Mouse (Mus musculus) limb, embryonic 12.5 days (tissue): Measurements from ENCODE around the gene Prl4a1. TPM values are rescaled to one million over a fixed set of nuclear protein-coding genes. Genes with fewer than 3 reads are reported as not detected.
"Not testable (repeated sequence)": the region's sequence is repeated elsewhere in the genome, so short reads cannot be mapped to it uniquely, and the experiment has no call there.

Source experiments
- ATAC-seq: fragments of 200-750 bp; cut with Nextera tagmentation; 2 replicates; pipeline ENCODE4 v1.8.0; 2017; ENCODE audit warnings: low read depth, moderate TSS enrichment; ENCODE audit not compliant: insufficient number of reproducible peaks, insufficient read depth, low FRiP score, low TSS enrichment
- H3K27ac ChIP-seq: fragments of 300-500 bp; sonication (generic); 2 replicates; pipeline ENCODE4 v1.5.1; 2016; ENCODE audit warnings: mild to moderate bottlenecking, moderate library complexity
- H3K27me3 ChIP-seq: fragments of 300-500 bp; sonication (generic); 2 replicates; pipeline ENCODE4 v1.6.1; 2016; ENCODE audit warnings: mild to moderate bottlenecking, moderate library complexity
- H3K36me3 ChIP-seq: fragments of 300-500 bp; sonication (generic); 2 replicates; pipeline ENCODE4 v1.6.1; 2016; ENCODE audit warnings: mild to moderate bottlenecking, moderate library complexity
- H3K4me1 ChIP-seq: fragments of 300-500 bp; sonication (generic); replicated peaks from 2 replicates; pipeline ENCODE4 v1.6.1; 2016
- H3K4me2 ChIP-seq: fragments of 300-500 bp; sonication (generic); 2 replicates; pipeline ENCODE4 v1.6.1; 2016; ENCODE audit warnings: mild to moderate bottlenecking, moderate library complexity
- H3K4me3 ChIP-seq: fragments of 300-500 bp; sonication (generic); replicated peaks from 2 replicates; pipeline ENCODE4 v1.5.1; 2016; ENCODE audit warnings: mild to moderate bottlenecking
- H3K9ac ChIP-seq: fragments of 300-500 bp; sonication (generic); replicated peaks from 2 replicates; pipeline ENCODE4 v1.6.1; 2016; ENCODE audit warnings: mild to moderate bottlenecking, moderate library complexity
- H3K9me3 ChIP-seq: fragments of 300-500 bp; sonication (generic); 2 replicates; pipeline ENCODE4 v1.6.1; 2016; ENCODE audit warnings: mild to moderate bottlenecking, moderate library complexity
- WGBS: fragments of 180-500 bp; shearing (Covaris S2); methylation state at CpG from one replicate; pipeline ENCODE4 v1.1.7; 2016; 5-methylcytosine and 5-hydroxymethylcytosine counted together
- polyA plus RNA-seq: library from polyadenylated mRNA; unstranded; fragments of >200 nt; fragmentation: Nextera tagmentation; extraction: Ambion mirVana; gene quantifications from 2 replicates; pipeline ENCODE4 v1.2.1, GENCODE M21; 2016

Gene Prl4a1
- not detected in 2 replicates for polyA plus RNA-seq

DNA sequence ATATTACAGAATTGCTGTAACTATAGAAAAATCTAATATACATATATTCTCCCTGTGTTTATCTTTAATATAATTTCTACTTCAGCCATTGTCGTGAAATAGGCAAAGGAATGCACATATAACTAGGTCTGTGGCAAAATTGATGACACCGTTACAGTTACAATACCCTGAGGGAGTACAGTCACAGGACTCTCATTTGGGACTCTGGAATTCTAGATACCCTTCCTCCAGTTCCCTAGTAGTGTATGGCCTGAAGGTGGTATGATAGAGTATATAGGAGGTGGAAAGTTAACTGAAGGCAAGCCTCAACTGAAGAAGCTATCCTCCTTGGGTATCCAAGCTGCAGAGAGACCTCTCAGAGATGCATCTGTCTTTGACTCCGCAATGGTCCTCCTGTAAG is at the start of gene Prl4a1:
TSS of gene Prl4a1 (plus strand) at position 301 of the 400 bp plus-strand sequence.
- H3K4me3 ChIP-seq: no peak within 1 kb of the TSS
- no peak within 1 kb of the TSS for H3K9ac ChIP-seq
- no peak within 1 kb of the TSS for H3K4me2 ChIP-seq
- H3K27me3 ChIP-seq: no peaks in the 10 kb centered on the region
- 0 out of 2 replicates have a peak, but pooled peaks cover 8% of the 10 kb centered on the region for H3K9me3 ChIP-seq
- no peak within 1 kb of the TSS for H3K27ac ChIP-seq
- ATAC-seq: no peak
- no peaks in the 10 kb centered on the region for H3K36me3 ChIP-seq
- H3K4me1 ChIP-seq: no peaks in the 10 kb centered on the region
- 86% methylated on average over 3 of the region's 3 CpGs for WGBS

- ATAC-seq: no peak
- Histone ChIP-seq H3K4me2 (no peak overlapping the region), H3K27me3 (no peaks in the 10 kb centered on the region), H3K27ac (no peak overlapping the region), H3K4me1 (no peaks in the 10 kb centered on the region), H3K9ac (no peak overlapping the region), H3K9me3 (no peaks in the 10 kb centered on the region), H3K4me3 (no peak overlapping the region), H3K36me3 (no peaks in the 10 kb centered on the region)
- WGBS: 88% methylated on average over 1 of the region's 1 CpGs
Observed at GRCm38 (mm10) chr13:27972931-27973330, 43.1 kb upstream of the Prl4a1 start.

- H3K36me3 ChIP-seq, H3K9me3 ChIP-seq, H3K27me3 ChIP-seq, H3K4me1 ChIP-seq, H3K4me3 ChIP-seq, H3K4me2 ChIP-seq, H3K9ac ChIP-seq, H3K27ac ChIP-seq, ATAC-seq: not testable (repeated sequence)
- WGBS: 83% methylated on average over 2 of the region's 2 CpGs
Observed at GRCm38 (mm10) chr13:27974281-27974680, 41.7 kb upstream of the Prl4a1 start.

DNA sequence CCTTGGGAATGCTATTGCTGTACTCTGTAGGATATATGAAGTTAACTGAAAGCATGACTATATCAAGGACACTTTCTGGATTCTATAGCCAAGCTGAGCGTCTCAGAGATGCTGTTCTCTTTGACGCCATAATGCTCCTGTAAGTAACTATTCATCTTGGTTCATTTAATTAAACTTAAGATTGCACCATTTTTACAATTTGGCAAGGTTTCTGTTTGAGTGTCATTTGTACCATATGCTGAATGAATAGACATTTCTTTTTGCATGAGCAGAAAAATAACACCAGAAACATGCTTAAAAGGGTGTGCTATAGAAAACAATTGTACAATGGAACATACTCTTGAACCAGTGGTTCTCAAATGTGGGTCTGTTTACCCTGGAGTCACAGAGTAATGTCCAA is 38.4 kb upstream of the Prl4a1 start:
- ATAC-seq: no peak
- Histone ChIP-seq H3K4me3 (no peak overlapping the region), H3K9me3 (no peaks in the 10 kb centered on the region), H3K4me1 (no peaks in the 10 kb centered on the region), H3K4me2 (no peak overlapping the region), H3K9ac (no peak overlapping the region), H3K27me3 (no peaks in the 10 kb centered on the region), H3K27ac (no peak overlapping the region), H3K36me3 (no peaks in the 10 kb centered on the region)
- WGBS: 90% methylated on average over 2 of the region's 2 CpGs

- not testable (repeated sequence) for H3K4me1 ChIP-seq, H3K4me3 ChIP-seq, ATAC-seq, H3K9ac ChIP-seq, H3K27ac ChIP-seq, H3K27me3 ChIP-seq, H3K4me2 ChIP-seq, H3K9me3 ChIP-seq, H3K36me3 ChIP-seq
- 73% methylated on average over 3 of the region's 3 CpGs for WGBS
Observed at GRCm38 (mm10) chr13:27996557-27996956, 19.5 kb upstream of the Prl4a1 start.

- H3K9ac ChIP-seq: no peak overlapping the region
- H3K27ac ChIP-seq: no peak overlapping the region
- no peaks in the 10 kb centered on the region for H3K9me3 ChIP-seq
- no peaks in the 10 kb centered on the region for H3K36me3 ChIP-seq
- no peak for ATAC-seq
- H3K27me3 ChIP-seq: no peaks in the 10 kb centered on the region
- H3K4me1 ChIP-seq: no peaks in the 10 kb centered on the region
- no peak overlapping the region for H3K4me2 ChIP-seq
- H3K4me3 ChIP-seq: no peak overlapping the region
Observed at GRCm38 (mm10) chr13:28029330-28029729, 13.3 kb downstream of the Prl4a1 start.

- Histone ChIP-seq H3K27ac (no peak overlapping the region), H3K4me3 (no peak overlapping the region), H3K36me3 (no peaks in the 10 kb centered on the region), H3K27me3 (no peaks in the 10 kb centered on the region), H3K4me2 (no peak overlapping the region), H3K4me1 (no peaks in the 10 kb centered on the region), H3K9ac (no peak overlapping the region), H3K9me3 (no peaks in the 10 kb centered on the region)
- WGBS: 87% methylated on average over 3 of the region's 3 CpGs
- ATAC-seq: no peak
Observed at GRCm38 (mm10) chr13:28069315-28069714, 53.3 kb downstream of the Prl4a1 start.

Other genes starting within 250 kb of the Prl4a1 start
- not detected in 2 replicates for gene Prl7c1, start 235.4 kb upstream of the Prl4a1 start, polyA plus RNA-seq
- not detected in 2 replicates for gene Prl2a1, start 214.6 kb upstream of the Prl4a1 start, polyA plus RNA-seq
- not detected in 2 replicates for gene Prl2c1, start 166.9 kb upstream of the Prl4a1 start, polyA plus RNA-seq
- gene Prl5a1, start 126.3 kb downstream of the Prl4a1 start, polyA plus RNA-seq: not detected in 2 replicates
- gene Gm11361, start 241.3 kb downstream of the Prl4a1 start, polyA plus RNA-seq: 1.8 and 2.0 TPM in 2 replicates